Mouse (Mus musculus) forebrain, embryonic 11.5 days (tissue): ENCODE measurements at regions not wholly inside any gene's neighbourhood (a gene's known extent, or its start where the extent isn't known, plus 50 kb on each side); places are given as distances from the start of the nearest gene placed in this dataset.
A peak's percentile ranks its signal among the peaks of the same experiment; 100 is the strongest.

Experiments
- ATAC-seq: fragments of 200-750 bp; cut with Nextera tagmentation; replicated peaks from 2 replicates; pipeline ENCODE4 v1.8.0; 2017; ENCODE audit warnings: moderate TSS enrichment; ENCODE audit not compliant: low FRiP score
- DNase-seq: peaks from one replicate; pipeline ENCODE4 v3.0.0-alpha.2; 2017; ENCODE audit warnings: low spot score
- H3K27ac ChIP-seq: fragments of 300-500 bp; sonication (generic); 2 replicates; pipeline ENCODE4 v1.5.1; 2014; ENCODE audit warnings: low read depth, low read length
- H3K27me3 ChIP-seq: fragments of 300-500 bp; sonication (generic); 2 replicates; pipeline ENCODE4 v1.6.1; 2014; ENCODE audit warnings: mild to moderate bottlenecking, low read length, mixed read lengths; ENCODE audit not compliant: control insufficient read depth, insufficient read depth
- H3K36me3 ChIP-seq: fragments of 300-500 bp; sonication (generic); 2 replicates; pipeline ENCODE4 v1.6.1; 2014; ENCODE audit warnings: mild to moderate bottlenecking, low read length, moderate library complexity, mixed read lengths; ENCODE audit not compliant: control insufficient read depth, insufficient read depth
- H3K4me1 ChIP-seq: fragments of 300-500 bp; sonication (generic); replicated peaks from 2 replicates; pipeline ENCODE4 v1.6.1; 2014; ENCODE audit warnings: low read length, mixed read lengths; ENCODE audit not compliant: control insufficient read depth, insufficient read depth
- H3K4me2 ChIP-seq: fragments of 300-500 bp; sonication (generic); 2 replicates; pipeline ENCODE4 v1.6.1; 2014; ENCODE audit warnings: low read depth, mild to moderate bottlenecking, low read length, moderate library complexity, mixed read lengths; ENCODE audit not compliant: severe bottlenecking
- H3K4me3 ChIP-seq: fragments of 300-500 bp; sonication (generic); 2 replicates; pipeline ENCODE4 v1.5.1; 2014; ENCODE audit warnings: low read depth, low read length
- H3K9ac ChIP-seq: fragments of 300-500 bp; sonication (generic); 2 replicates; pipeline ENCODE4 v1.6.1; 2014; ENCODE audit warnings: low read length
- H3K9me3 ChIP-seq: fragments of 300-500 bp; sonication (generic); 2 replicates; pipeline ENCODE4 v1.6.1; 2016; ENCODE audit warnings: low read length, mixed read lengths; ENCODE audit not compliant: control insufficient read depth
- WGBS: fragments of 180-500 bp; shearing (Covaris S2); extraction: QIAGEN DNeasy Blood & Tissue Kit; methylation state at CpG from one replicate; pipeline ENCODE4 v1.1.7; 2014; 5-methylcytosine and 5-hydroxymethylcytosine counted together

DNA sequence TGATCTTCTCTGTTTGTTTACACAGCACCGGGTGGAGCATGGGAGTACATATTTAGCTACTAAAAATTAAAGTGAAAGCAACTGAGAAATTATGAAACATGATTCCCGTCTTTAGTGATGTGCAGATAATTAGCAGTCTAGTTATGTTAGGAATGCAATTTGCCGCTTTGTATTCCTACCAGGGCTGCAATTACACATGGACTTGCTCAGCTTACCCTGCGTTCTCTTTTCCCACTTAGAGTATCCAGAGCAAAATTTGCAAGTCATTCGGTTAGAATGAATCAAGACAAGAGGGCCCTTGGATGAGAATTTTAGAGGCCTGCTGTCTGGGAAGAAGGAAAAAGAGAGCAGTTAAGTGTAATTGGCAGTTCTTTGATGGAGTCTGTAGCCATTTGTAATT is 126.0 kb upstream of the Gpr149 start:
- no peak overlapping the region for H3K27ac ChIP-seq
- no peaks in the 10 kb centered on the region for H3K4me1 ChIP-seq
- ATAC-seq (no peak), DNase-seq (no peak)
- no peaks in the 10 kb centered on the region for H3K9me3 ChIP-seq
- no peaks in the 10 kb centered on the region for H3K36me3 ChIP-seq
- 68% methylated on average over 5 of the region's 5 CpGs for WGBS
- no peak overlapping the region for H3K9ac ChIP-seq
- no peaks in the 10 kb centered on the region for H3K27me3 ChIP-seq
- H3K4me3 ChIP-seq = no peak overlapping the region
- H3K4me2 ChIP-seq = no peak overlapping the region

GRCm38 (mm10) chr3:62725947-62726346 is 121.0 kb upstream of the Gpr149 start:
- 0 out of 2 replicates have a peak, but pooled peaks have one; percentile 30 for ATAC-seq

DNA sequence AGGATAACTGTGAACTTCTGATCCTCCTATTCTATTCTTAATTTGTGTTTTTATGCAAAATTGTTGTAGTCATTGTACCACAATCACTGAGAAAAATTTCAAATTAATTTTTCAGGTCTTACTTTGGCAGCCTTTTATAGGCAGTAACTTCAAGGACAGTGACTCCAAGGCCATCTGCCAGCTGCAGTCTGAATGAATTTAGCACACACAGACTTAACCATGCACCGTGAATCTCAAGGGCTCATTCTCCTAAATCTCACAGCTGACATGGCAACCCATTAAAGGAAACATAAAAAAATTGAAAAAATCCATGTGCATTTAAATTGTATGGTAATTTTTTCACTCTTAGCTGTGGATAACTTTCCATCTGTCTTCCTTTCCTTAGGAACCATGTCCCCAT is 111.9 kb upstream of the Gpr149 start:
- WGBS = 84% methylated on average over 1 of the region's 1 CpGs
- Histone ChIP-seq H3K27me3 (no peaks in the 10 kb centered on the region), H3K4me3 (no peak overlapping the region), H3K4me2 (no peak overlapping the region), H3K9me3 (no peaks in the 10 kb centered on the region), H3K9ac (no peak overlapping the region), H3K27ac (no peak overlapping the region), H3K4me1 (no peaks in the 10 kb centered on the region), H3K36me3 (no peaks in the 10 kb centered on the region)
- no peak for ATAC-seq
- no peak for DNase-seq

More at GRCm38 (mm10) chr3:62725947-62726346, 121.0 kb upstream of the Gpr149 start:
- no peak overlapping the region for H3K4me3 ChIP-seq
- DNase-seq = no peak
- no peaks in the 10 kb centered on the region for H3K9me3 ChIP-seq
- H3K4me1 ChIP-seq = no peaks in the 10 kb centered on the region
- no peaks in the 10 kb centered on the region for H3K36me3 ChIP-seq
- WGBS = 74% methylated on average over 8 of the region's 8 CpGs
- no peaks in the 10 kb centered on the region for H3K27me3 ChIP-seq
- no peak overlapping the region for H3K27ac ChIP-seq
- no peak overlapping the region for H3K9ac ChIP-seq
- H3K4me2 ChIP-seq = no peak overlapping the region

DNA sequence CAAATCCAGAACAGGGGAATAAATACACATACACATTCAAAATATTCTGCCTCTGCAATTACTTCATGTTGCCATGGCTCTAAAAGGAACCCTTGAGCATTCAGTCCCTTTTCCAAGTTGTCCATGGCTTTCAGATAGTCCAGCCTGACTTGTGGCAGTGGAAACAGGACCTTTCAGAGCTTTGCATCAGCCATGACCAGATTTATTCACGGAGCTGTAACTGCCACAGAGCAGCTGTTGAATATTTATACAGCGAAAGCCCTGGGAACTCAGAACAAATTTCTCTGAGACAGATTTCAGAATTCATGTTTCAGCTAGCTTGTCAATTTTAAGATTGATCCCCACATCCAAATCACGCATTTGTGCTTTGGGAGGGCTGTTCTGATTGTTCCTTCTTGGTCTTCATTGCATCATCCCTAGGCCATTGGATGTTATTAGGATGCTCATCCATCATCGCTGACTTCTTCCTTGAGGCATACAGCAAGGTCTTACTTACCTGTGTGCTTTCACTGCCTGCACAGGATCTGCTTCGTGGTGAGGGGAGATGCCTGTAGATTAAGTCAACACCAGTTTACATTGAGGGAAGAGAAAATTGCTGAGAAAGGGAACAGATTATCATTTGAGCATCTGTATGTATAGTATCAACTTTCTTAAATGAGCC is 110.5 kb upstream of the Gpr149 start:
- no peak for DNase-seq
- Histone ChIP-seq H3K27me3 (no peaks in the 10 kb centered on the region), H3K27ac (no peak overlapping the region), H3K4me3 (no peak overlapping the region), H3K4me2 (no peak overlapping the region), H3K9ac (no peak overlapping the region), H3K9me3 (no peaks in the 10 kb centered on the region), H3K4me1 (no peaks in the 10 kb centered on the region), H3K36me3 (no peaks in the 10 kb centered on the region)
- WGBS = 88% methylated on average over 5 of the region's 5 CpGs
- ATAC-seq = no peak
